Mouse (Mus musculus) heart, embryonic 12.5 days (tissue): ENCODE measurements around the gene Phc2. TPM values are rescaled to one million over a fixed set of nuclear protein-coding genes. Genes with fewer than 3 reads are reported as not detected.
"Not testable (repeated sequence)": the region's sequence is repeated elsewhere in the genome, so short reads cannot be mapped to it uniquely, and the experiment has no call there.

Source experiments
- ATAC-seq: fragments of 200-750 bp; cut with Nextera tagmentation; 2 replicates; pipeline ENCODE4 v1.8.0; 2017; ENCODE audit warnings: moderate TSS enrichment, moderate library complexity; ENCODE audit not compliant: insufficient number of reproducible peaks, low FRiP score
- H3K27ac ChIP-seq: fragments of 300-500 bp; sonication (generic); 2 replicates; pipeline ENCODE4 v1.5.1; 2016; ENCODE audit warnings: mild to moderate bottlenecking, moderate library complexity; ENCODE audit not compliant: poor library complexity, severe bottlenecking
- H3K27me3 ChIP-seq: fragments of 300-500 bp; sonication (generic); replicated peaks from 2 replicates; pipeline ENCODE4 v1.6.1; 2016; ENCODE audit warnings: mild to moderate bottlenecking, moderate library complexity
- H3K36me3 ChIP-seq: fragments of 300-500 bp; sonication (generic); 2 replicates; pipeline ENCODE4 v1.6.1; 2016; ENCODE audit warnings: mild to moderate bottlenecking, moderate library complexity
- H3K4me1 ChIP-seq: fragments of 300-500 bp; sonication (generic); replicated peaks from 2 replicates; pipeline ENCODE4 v1.6.1; 2016; ENCODE audit warnings: mild to moderate bottlenecking
- H3K4me2 ChIP-seq: fragments of 300-500 bp; sonication (generic); 2 replicates; pipeline ENCODE4 v1.6.1; 2016; ENCODE audit warnings: mild to moderate bottlenecking, moderate library complexity
- H3K4me3 ChIP-seq: fragments of 300-500 bp; sonication (generic); 2 replicates; pipeline ENCODE4 v1.5.1; 2016; ENCODE audit warnings: mild to moderate bottlenecking
- H3K9ac ChIP-seq: fragments of 300-500 bp; sonication (generic); 2 replicates; pipeline ENCODE4 v1.6.1; 2016; ENCODE audit warnings: mild to moderate bottlenecking, moderate library complexity
- H3K9me3 ChIP-seq: fragments of 300-500 bp; sonication (generic); replicated peaks from 2 replicates; pipeline ENCODE4 v1.6.1; 2016; ENCODE audit warnings: mild to moderate bottlenecking, moderate library complexity
- WGBS: fragments of 180-500 bp; shearing (Covaris S2); methylation state at CpG from one replicate; pipeline ENCODE4 v1.1.7; 2016; 5-methylcytosine and 5-hydroxymethylcytosine counted together
- polyA plus RNA-seq: library from polyadenylated mRNA; unstranded; fragments of >200 nt; fragmentation: Nextera tagmentation; extraction: Ambion mirVana; gene quantifications from 2 replicates; pipeline ENCODE4 v1.2.1, GENCODE M21; 2016

The Phc2 gene
- 53.3 and 58.5 TPM in 2 replicates for polyA plus RNA-seq

DNA sequence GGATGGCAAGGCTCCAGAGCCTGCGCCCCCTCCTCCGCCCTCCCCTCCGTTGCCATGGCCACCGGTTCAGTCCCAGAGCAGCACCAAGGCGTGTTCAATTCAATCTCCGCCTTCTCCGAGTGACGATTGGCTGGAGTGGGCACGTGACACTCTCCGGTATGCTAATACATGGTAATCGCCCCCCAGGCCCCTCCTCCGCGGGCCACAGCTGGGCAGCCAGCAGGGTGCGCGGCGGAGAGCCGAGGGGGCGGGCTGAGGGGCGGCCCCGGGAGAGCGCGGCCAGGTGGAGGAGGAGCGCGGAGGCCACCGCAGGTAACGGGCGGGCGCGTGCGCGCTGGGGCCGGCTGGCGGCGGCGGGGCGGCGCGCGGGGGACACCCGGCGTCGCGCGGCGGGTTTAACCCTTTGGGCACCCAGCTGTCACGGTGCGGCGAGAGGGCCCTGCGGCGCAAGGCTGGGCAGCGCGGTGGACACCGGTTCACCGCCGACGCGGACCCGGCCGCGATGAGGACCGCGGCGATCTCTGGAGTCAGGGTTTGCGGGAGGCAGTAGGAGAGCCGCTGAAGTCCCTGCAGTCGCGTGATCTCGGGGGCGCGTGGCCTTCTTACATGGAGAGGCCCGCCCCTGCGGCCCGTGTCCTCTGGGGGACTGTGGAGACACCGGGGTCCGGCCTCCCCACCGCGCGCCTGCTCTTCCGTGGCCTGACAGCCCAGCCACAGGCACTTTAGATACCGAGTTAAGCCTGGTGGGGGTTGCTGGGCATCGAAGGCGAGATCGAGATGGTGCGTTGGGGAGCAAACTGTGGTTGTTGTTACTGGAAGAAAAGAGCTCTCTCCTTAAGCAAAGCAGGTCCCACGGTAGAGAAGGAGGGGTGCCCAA is at the start of gene Phc2:
Gene Phc2 (plus strand): TSS at position 198 of the 877 bp plus-strand sequence.
- under 1% methylated on average over 84 of the region's 85 CpGs for WGBS
- Histone ChIP-seq H3K9me3 (no peaks in the 10 kb centered on the region), H3K4me3 (peak within 1 kb of the TSS; percentile 70), H3K36me3 (no peaks in the 10 kb centered on the region), H3K9ac (peak within 1 kb of the TSS; percentile 75), H3K27me3 (peaks cover 15% of the 10 kb centered on the region), H3K27ac (no peak within 1 kb of the TSS), H3K4me2 (peak within 1 kb of the TSS; percentile 96), H3K4me1 (peaks cover 22% of the 10 kb centered on the region)
- ATAC-seq, result peak; percentile 93

DNA sequence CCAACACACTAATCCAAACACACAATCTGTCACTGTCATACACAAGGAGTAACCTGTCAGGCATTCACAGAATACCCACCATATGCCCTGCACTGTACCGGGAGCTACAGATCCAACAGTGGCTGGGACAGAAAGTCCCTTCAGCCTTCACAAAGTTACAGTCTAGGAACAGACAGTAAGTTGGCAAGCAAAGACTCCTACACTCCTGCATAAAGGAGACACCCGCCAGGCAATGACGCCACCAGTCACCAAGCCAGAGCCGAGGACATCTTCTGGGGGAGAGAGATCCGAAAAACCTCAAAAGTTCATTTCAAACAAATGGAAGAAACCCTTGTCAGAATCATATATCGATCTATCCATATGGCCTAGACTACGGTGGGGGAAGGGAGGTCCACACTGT is 47.9 kb upstream of the Phc2 start:
- Histone ChIP-seq H3K9me3 (no peaks in the 10 kb centered on the region), H3K4me3 (no peak overlapping the region), H3K27me3 (no peaks in the 10 kb centered on the region), H3K36me3 (peaks cover 26% of the 10 kb centered on the region), H3K9ac (no peak overlapping the region), H3K27ac (no peak overlapping the region), H3K4me2 (no peak overlapping the region), H3K4me1 (peaks cover 10% of the 10 kb centered on the region)
- WGBS, result 94% methylated on average over 7 of the region's 7 CpGs
- no peak for ATAC-seq

DNA sequence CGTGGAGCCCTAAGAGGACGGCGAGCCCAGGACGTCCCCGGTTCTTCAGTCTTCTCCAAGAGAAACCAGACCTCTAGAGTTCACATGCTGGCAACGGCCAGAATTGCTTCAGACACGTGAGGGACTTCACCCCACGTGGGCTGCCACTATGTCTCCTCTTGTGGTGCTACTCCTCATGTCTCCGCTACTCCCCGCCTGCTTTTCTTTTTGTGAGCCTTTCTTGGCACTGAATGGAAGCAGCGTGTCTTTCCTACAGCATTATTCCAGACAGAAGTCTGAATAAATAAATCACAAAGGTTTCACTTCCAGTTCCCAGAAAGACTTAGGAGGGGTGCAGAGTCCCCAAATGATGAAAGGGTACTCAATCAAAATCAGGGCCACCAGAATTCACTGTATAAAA is 46.8 kb upstream of the Phc2 start:
- no peak overlapping the region; the same call in 1 of the 2 replicates for H3K27ac ChIP-seq
- no peak for ATAC-seq
- 85% methylated on average over 11 of the region's 11 CpGs for WGBS
- H3K27me3 ChIP-seq, result no peaks in the 10 kb centered on the region
- H3K9ac ChIP-seq, result no peak overlapping the region
- no peaks in the 10 kb centered on the region for H3K9me3 ChIP-seq
- H3K36me3 ChIP-seq, result peaks cover 21% of the 10 kb centered on the region
- no peak overlapping the region for H3K4me3 ChIP-seq
- H3K4me2 ChIP-seq, result peak overlapping the region; percentile 11; the same call in 1 of the 2 replicates
- peaks cover 10% of the 10 kb centered on the region for H3K4me1 ChIP-seq

DNA sequence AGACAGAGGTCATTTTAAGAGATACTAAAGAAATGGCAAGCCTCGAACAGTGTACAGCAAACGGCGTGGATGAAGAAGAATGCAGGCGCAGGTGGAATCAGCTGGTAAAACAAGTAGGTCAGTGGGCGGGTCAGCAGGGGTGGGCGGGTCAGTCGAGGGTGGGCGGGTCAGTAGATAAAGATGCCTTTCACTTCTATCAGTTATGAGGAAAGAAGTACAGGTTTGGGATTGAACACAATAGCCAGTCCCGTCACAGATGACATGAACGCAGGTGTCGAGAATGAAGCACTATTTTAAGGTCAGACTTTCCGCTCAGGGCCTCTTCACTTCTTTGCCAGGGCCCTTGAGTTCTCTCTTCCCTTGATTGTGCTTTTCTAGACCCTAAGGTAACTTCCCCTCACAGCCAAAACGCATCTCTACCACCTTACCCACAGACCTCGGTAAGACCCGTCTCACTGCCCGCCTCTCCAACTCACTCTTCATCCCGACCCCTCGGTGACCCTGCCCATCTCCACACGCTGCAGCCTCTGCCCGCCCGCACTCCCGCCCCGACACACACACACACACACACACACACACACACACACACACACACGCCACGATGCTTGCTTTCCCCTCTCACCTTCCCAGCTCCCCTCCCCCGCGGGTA is 45.1 kb upstream of the Phc2 start:
- H3K4me1 ChIP-seq, result peaks cover 10% of the 10 kb centered on the region
- ATAC-seq, result peak; percentile 56

DNA sequence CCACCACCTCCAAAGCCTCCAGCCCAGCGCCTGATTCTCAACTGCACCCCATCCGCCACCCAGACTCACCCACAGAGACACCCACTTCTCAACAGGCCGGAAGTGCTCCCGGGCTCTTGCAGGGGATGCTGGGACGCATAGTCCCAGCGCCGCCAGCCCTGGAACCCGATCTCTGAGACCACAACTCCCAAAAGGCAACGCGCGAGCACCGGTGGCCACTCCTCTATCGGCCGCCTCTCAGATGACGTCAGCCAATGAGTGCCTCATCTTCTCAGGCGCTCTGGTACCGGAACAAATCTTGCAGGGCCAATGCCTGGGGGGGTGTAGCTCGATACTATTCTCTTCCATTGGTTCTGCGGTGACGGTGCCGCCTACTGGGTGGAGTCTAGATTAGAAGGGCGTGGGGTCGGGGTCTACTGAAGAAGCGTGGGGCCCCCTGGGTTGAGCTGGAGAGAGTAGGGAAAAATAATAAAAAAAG is 44.5 kb upstream of the Phc2 start, which contains the start of gene Zscan20:
Gene Zscan20 (minus strand): TSS at position 174 of the 478 bp plus-strand sequence.
- WGBS, result under 1% methylated on average over 24 of the region's 24 CpGs
- Histone ChIP-seq H3K27ac (peak within 1 kb of the TSS; percentile 10; the same call in 1 of the 2 replicates), H3K36me3 (no peaks in the 10 kb centered on the region), H3K4me1 (peaks cover 10% of the 10 kb centered on the region), H3K4me3 (peak within 1 kb of the TSS; percentile 77), H3K4me2 (peak within 1 kb of the TSS; percentile 76), H3K27me3 (peaks cover 6% of the 10 kb centered on the region), H3K9ac (peak within 1 kb of the TSS; percentile 82), H3K9me3 (no peaks in the 10 kb centered on the region)
- peak; percentile 97 for ATAC-seq

More for the DNA sequence above, 45.1 kb upstream of the Phc2 start:
- WGBS, result 10% methylated on average over 26 of the region's 27 CpGs
- Histone ChIP-seq H3K9me3 (no peaks in the 10 kb centered on the region), H3K4me2 (peak overlapping the region; percentile 76), H3K9ac (peak overlapping the region; percentile 82), H3K27ac (peak overlapping the region; percentile 10; the same call in 1 of the 2 replicates), H3K4me3 (peak overlapping the region; percentile 77), H3K36me3 (peaks cover 3% of the 10 kb centered on the region), H3K27me3 (peaks cover under 1% of the 10 kb centered on the region; the same call in 1 of the 2 replicates)

DNA sequence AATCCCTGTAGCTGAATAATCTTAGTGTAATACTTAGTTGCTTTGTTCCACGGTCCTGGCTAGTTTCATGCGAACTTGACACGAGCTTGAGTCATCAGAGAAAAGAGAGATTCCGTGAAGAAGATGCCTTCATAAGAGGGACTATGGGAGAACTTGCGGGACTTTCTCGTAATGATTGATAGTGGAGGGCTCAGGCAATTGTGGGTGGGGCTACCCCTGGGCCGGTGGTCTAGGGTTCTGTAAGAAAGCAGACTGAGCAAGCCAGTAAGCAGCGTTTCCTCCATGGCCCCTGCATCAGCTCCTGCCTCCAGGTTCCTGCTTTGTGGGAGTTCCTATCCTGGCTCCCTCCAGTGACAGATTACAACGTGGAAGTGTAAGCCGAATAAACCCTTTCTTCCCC is 43.8 kb upstream of the Phc2 start:
- Histone ChIP-seq H3K9ac (no peak overlapping the region), H3K4me3 (peak overlapping the region; percentile 77), H3K27ac (no peak overlapping the region), H3K9me3 (no peaks in the 10 kb centered on the region), H3K4me2 (peak overlapping the region; percentile 34), H3K4me1 (peaks cover 10% of the 10 kb centered on the region), H3K27me3 (peaks cover 12% of the 10 kb centered on the region), H3K36me3 (no peaks in the 10 kb centered on the region)
- ATAC-seq, result no peak
- WGBS, result 27% methylated on average over 10 of the region's 10 CpGs

DNA sequence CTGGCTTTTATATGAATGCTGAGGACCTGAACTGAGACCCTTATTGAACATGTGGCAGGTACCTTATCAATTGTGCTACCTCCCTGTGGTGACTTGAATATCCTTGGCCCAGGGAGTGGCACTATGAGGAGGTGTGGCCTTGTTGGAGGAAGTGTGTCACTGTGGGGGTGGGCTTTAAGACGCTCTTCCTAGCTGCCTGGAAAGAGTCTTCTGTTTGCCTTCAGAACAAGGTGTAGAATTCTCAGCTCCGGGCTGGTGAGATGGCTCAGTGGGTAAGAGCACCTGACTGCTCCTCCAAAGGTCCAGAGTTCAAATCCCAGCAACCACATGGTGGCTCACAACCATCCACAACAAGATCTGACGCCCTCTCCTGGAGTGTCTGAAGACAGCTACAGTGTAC is 42.8 kb upstream of the Phc2 start:
- not testable (repeated sequence) for H3K9ac ChIP-seq, H3K4me3 ChIP-seq, H3K9me3 ChIP-seq, H3K4me2 ChIP-seq, H3K4me1 ChIP-seq, H3K36me3 ChIP-seq, H3K27ac ChIP-seq, ATAC-seq
- H3K27me3 ChIP-seq, result peaks cover 22% of the 10 kb centered on the region
- 74% methylated on average over 3 of the region's 3 CpGs for whole genome bisulfite sequencing

DNA sequence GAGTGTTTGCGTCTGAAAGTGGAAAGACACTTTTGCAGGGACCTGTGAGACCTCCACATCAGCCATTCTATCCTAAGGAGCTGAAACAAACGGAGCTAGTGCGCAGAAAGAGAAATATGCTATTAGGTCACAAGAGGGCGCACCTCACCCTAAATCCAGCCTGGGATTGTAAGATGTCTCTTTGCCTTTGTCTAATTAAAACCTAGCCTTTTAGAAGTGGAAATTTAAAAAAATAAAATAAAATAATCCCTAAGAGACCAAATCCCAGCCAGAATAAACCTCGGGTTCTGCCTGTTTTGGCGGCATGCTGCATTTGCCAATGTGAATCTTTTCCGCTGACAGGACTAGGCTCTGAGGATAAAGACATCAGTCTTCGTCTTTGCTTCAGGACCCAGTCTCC is 41.2 kb upstream of the Phc2 start:
- H3K9me3 ChIP-seq, result no peaks in the 10 kb centered on the region
- no peak overlapping the region for H3K4me3 ChIP-seq
- ATAC-seq, result no peak
- H3K4me2 ChIP-seq, result no peak overlapping the region
- H3K27ac ChIP-seq, result no peak overlapping the region
- H3K9ac ChIP-seq, result no peak overlapping the region
- WGBS, result 22% methylated on average over 8 of the region's 8 CpGs
- H3K27me3 ChIP-seq, result peaks cover 31% of the 10 kb centered on the region
- peaks cover 21% of the 10 kb centered on the region for H3K4me1 ChIP-seq
- no peaks in the 10 kb centered on the region for H3K36me3 ChIP-seq

DNA sequence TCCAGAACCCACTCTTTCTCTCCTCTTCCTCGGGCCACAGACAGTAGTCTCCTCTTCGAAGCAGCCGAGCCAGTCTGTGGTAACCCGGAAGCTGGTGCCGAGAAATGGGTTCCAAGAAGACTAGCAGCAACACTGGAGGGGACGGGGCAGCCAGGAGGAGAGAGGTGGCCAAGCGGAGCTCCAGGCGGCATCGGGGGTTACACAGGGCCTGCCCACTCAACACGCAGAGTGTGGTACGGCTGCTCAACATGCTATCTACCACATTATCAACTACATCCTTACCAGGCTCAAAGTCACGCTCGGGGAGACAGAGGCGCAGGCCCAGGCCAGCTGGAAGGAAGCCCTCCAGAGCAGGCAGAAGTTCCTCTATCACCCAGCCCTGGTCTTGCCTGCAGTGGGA is 38.7 kb upstream of the Phc2 start:
- Histone ChIP-seq H3K4me3 (no peak overlapping the region), H3K36me3 (no peaks in the 10 kb centered on the region), H3K4me2 (no peak overlapping the region), H3K27me3 (peaks cover 31% of the 10 kb centered on the region), H3K27ac (no peak overlapping the region), H3K9ac (no peak overlapping the region), H3K9me3 (no peaks in the 10 kb centered on the region), H3K4me1 (peaks cover 17% of the 10 kb centered on the region)
- ATAC-seq, result no peak
- 83% methylated on average over 14 of the region's 14 CpGs for WGBS

DNA sequence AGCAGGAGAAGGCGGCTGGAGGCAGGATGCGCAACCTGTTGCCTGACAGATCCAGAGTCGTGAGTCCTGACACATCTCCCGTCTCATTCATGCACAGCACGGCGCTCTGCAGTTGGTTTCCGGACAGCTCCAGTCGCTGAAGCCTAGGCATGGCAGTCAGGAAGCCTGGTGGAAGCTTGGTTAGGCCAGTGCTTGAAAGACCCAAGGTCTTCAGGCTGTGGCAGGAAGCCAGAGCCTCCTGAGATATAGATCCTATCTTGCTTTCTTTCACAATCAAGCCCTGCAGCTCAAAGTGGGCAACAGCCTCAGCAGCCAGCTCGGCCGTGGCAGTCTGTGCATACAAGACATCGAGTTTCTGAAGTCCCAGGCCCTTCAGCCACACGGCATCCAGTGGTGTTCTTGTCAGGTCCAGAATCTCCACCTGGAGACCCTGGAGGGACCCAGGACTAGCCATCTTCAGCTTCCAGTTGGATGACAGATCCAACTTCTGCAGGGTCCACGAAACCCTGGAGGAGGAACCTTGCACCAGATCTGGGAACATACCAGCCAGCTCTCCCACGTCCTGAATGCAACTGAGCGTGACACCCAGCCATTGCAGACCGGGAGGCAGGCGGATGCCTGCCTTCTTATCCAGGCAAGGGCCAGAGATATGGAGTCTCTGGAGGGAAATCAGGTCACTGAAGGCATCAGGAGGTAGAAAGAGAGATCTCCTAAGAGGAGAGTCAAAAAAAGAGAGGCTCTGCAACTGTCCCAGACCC is 37.0 kb upstream of the Phc2 start:
- Histone ChIP-seq H3K27ac (no peak overlapping the region), H3K27me3 (peaks cover 31% of the 10 kb centered on the region), H3K4me3 (no peak overlapping the region), H3K4me2 (0 out of 2 replicates have a peak overlapping the region, but pooled peaks have one; percentile 8), H3K4me1 (peaks cover 17% of the 10 kb centered on the region), H3K36me3 (no peaks in the 10 kb centered on the region), H3K9ac (no peak overlapping the region), H3K9me3 (no peaks in the 10 kb centered on the region)
- 38% methylated on average over 17 of the region's 17 CpGs for WGBS
- ATAC-seq, result peak; percentile 38; the same call in 1 of the 2 replicates
